Mouse (Mus musculus) embryonic facial prominence, embryonic 12.5 days (tissue): ENCODE measurements around the gene Eme1. TPM values are rescaled to one million over a fixed set of nuclear protein-coding genes. Genes with fewer than 3 reads are reported as not detected.

ENCODE experiments used
- polyA plus RNA-seq: library from polyadenylated mRNA; unstranded; fragments of >200 nt; fragmentation: Nextera tagmentation; extraction: Ambion mirVana; gene quantifications from 2 replicates; pipeline ENCODE4 v1.2.1, GENCODE M21; 2016

The Eme1 gene
- polyA plus RNA-seq, 1 experiment from 2014 or later, result 33.3 TPM

Other genes with a start within 250 kb of the Eme1 start
- 31.6 and 37.2 TPM in 2 replicates for gene Cacna1g, start 179.8 kb downstream of the Eme1 start, polyA plus RNA-seq
- 0.29 and 0.43 TPM in 2 replicates for gene Spata20, start 167.8 kb downstream of the Eme1 start, polyA plus RNA-seq
- gene Epn3, start 154.0 kb downstream of the Eme1 start, polyA plus RNA-seq, result 2.7 and 4.2 TPM in 2 replicates
- 2.5 and 3.7 TPM in 2 replicates for gene Mycbpap, start 132.2 kb downstream of the Eme1 start, polyA plus RNA-seq
- 5.0 and 5.7 TPM in 2 replicates for gene Rsad1, start 104.7 kb downstream of the Eme1 start, polyA plus RNA-seq
- 2.0 and 3.6 TPM in 2 replicates for gene Chad, start 88.9 kb downstream of the Eme1 start, polyA plus RNA-seq
- 5.5 and 5.9 TPM in 2 replicates for gene Acsf2, start 52.1 kb downstream of the Eme1 start, polyA plus RNA-seq
- gene Lrrc59, start 24.2 kb downstream of the Eme1 start, polyA plus RNA-seq, result 222 and 225 TPM in 2 replicates
- 139 and 142 TPM in 2 replicates for gene Mrpl27, start 197 bp downstream of the Eme1 start, polyA plus RNA-seq
- gene Xylt2, start 23.6 kb upstream of the Eme1 start, polyA plus RNA-seq, result 29.0 and 29.5 TPM in 2 replicates
- 0.52 and 0.95 TPM in 2 replicates for gene Gm11541, start 50.5 kb upstream of the Eme1 start, polyA plus RNA-seq
- gene Cdc34b, start 87.8 kb upstream of the Eme1 start, polyA plus RNA-seq, result 0.22 and 0.25 TPM in 2 replicates
- not detected in 2 replicates for gene Tmem92, start 128.7 kb upstream of the Eme1 start, polyA plus RNA-seq